Comparison of ENCODE assay signal across 8 mouse cellular contexts in the genomic region with DNA sequence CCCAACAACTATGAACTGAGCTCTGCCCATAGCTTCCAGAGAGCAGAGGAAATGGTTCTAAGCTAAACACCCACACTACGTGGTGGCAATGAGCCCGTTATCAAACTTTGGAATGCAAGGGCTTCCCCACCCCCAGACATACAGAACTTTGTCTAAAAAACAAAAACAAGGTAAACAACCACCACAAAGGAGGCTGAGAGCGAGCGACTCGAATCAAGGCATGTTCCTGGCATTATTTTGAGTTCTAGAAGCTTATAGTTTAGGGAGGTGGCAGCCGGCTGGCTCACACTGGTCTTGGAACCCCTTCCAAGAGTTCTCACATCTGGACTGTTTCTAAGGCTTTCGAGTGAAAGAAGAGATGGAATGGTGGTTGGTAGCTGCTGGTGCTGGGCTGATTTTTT. TPM values are rescaled to one million over a fixed set of nuclear protein-coding genes. Genes with fewer than 3 reads are reported as not detected.
DNase-seq lines count a peak whose midpoint lies in the region; TF ChIP-seq lines count a peak whose summit lies in the region.

No protein-coding gene starts in this region.

- no peak for TF ChIP-seq CTCF in left cerebral cortex, adult 2 months (IDR thresholded peaks at IDR 0.05)
- TF ChIP-seq CTCF in cortical plate, adult 2 months (IDR thresholded peaks at IDR 0.05; ENCODE audit: extremely low read depth, insufficient read depth, low read length), result no peak

- no peak for TF ChIP-seq POLR2A in cortical plate, adult 2 months (IDR thresholded peaks at IDR 0.05; ENCODE audit: extremely low read depth, insufficient read depth, low read length)

- 0 out of 2 replicates have a peak, but pooled peaks cover 14% of the 10 kb centered on the region for H3K27me3 ChIP-seq in hindbrain, embryonic 10.5 days (ENCODE audit: insufficient read depth, poor library complexity, severe bottlenecking)

- H3K4me1 ChIP-seq in cortical plate, adult 2 months (ENCODE audit: control insufficient read depth, insufficient read depth, low read length), result peaks cover 2% of the 10 kb centered on the region; the same call in 1 of the 2 replicates
- H3K4me1 ChIP-seq in hindbrain, embryonic 10.5 days (replicated peaks), result peaks cover 75% of the 10 kb centered on the region

- no peak for DNase-seq in left cerebral cortex, adult 2 months (ENCODE audit: extremely low spot score in 1 of 2, low spot score in 2 of 2)
- no peak for DNase-seq in left cerebral cortex, postnatal 36 days (ENCODE audit: low spot score in 2 of 2)
- DNase-seq in hindbrain, embryonic 10.5 days (ENCODE audit: low spot score), result peak; percentile 35
- DNase-seq in liver, result peak; percentile 57
- peak; percentile 78 for DNase-seq in naive thymus-derived CD4-positive, alpha-beta T cell, adult 2 months (ENCODE audit: low read depth)
- no peak for DNase-seq in layer of hippocampus, adult 11-12 months (ENCODE audit: low spot score)
- no peak for DNase-seq in adrenal gland, postnatal 14 days

- peak overlapping the region; percentile 90 for H3K27ac ChIP-seq in left cerebral cortex, adult 2 months
- peak overlapping the region; percentile 74 for H3K27ac ChIP-seq in cortical plate, adult 2 months (ENCODE audit: insufficient read depth, low read length)
- peak overlapping the region; percentile 94 for H3K27ac ChIP-seq in hindbrain, embryonic 10.5 days

- H3K36me3 ChIP-seq in hindbrain, embryonic 10.5 days, result peaks cover 19% of the 10 kb centered on the region

- WGBS in hindbrain, embryonic 10.5 days, result 5% methylated on average over 7 of the region's 7 CpGs

- intact Hi-C loops in left cerebral cortex, adult 2 months (cut with DNase I), result no loop called here
- intact Hi-C loops in left cerebral cortex, postnatal 36 days (cut with DNase I), result loop anchor here (5.0 kb wide), 1 partner anchor 88 kb away; no protein-coding TSS in a partner anchor

- H3K9me3 ChIP-seq in hindbrain, embryonic 10.5 days, result no peaks in the 10 kb centered on the region

- peak overlapping the region; percentile 52 for H3K4me3 ChIP-seq in left cerebral cortex, adult 2 months
- H3K4me3 ChIP-seq in cortical plate, adult 2 months (ENCODE audit: insufficient read depth, low read length), result peak overlapping the region; percentile 26
- H3K4me3 ChIP-seq in hindbrain, embryonic 10.5 days, result peak overlapping the region; percentile 89

RNA-seq across cellular contexts. Expression of a gene that starts 2.7 kb away (rescaled TPM):
- 10 to 100 TPM; 22.5 to 24.3 TPM for total RNA-seq in left cerebral cortex, adult 2 months (2021)
- 10 to 100 TPM; 23.9 to 28.3 TPM for total RNA-seq in left cerebral cortex, postnatal 36 days (2021)
- polyA plus RNA-seq in cortical plate, adult 2 months (2012; rRNA removed), result 18.8 and 18.9 TPM in 2 replicates
- 9.3 and 9.9 TPM in 2 replicates for polyA plus RNA-seq in hindbrain, embryonic 10.5 days (2016; fragmentation: Nextera tagmentation; extraction: Ambion mirVana)
- 73.8 and 85.4 TPM in 2 replicates for total RNA-seq in adrenal gland, postnatal 14 days (2021)

Comparison
In these comparisons a context has a peak if more than half of its experiments do, and no peak if none do; other contexts are left out.
1. DNase-seq: peak in hindbrain, embryonic 10.5 days (single experiment), liver (single experiment) and naive thymus-derived CD4-positive, alpha-beta T cell, adult 2 months (single experiment); none in left cerebral cortex, adult 2 months (0 of 2), left cerebral cortex, postnatal 36 days (0 of 2), layer of hippocampus, adult 11-12 months (single experiment) and adrenal gland, postnatal 14 days (single experiment).
2. H3K4me3 ChIP-seq: peak in every context shown above with its lines; median percentile 89 in hindbrain, embryonic 10.5 days; 52 in left cerebral cortex, adult 2 months; 26 in cortical plate, adult 2 months.
3. Peak in every context shown above with its lines, with median percentiles within 50 percentile points of each other: H3K27ac ChIP-seq.